Mouse (Mus musculus) ES-E14 (cell line): ENCODE data around the gene Adprhl1. TPM values are rescaled to one million over a fixed set of nuclear protein-coding genes. Genes with fewer than 3 reads are reported as not detected.

ENCODE experiments used
- DNase-seq: peaks from one replicate; pipeline ENCODE4 v3.0.0-alpha.2; 2013; ENCODE audit warnings: low read depth, low spot score
- H3K27ac ChIP-seq: 2 replicates; pipeline ENCODE4 v1.5.1; 2012; ENCODE audit warnings: low read depth, mild to moderate bottlenecking, low read length, moderate library complexity, mixed read lengths; ENCODE audit not compliant: poor library complexity, insufficient read depth, severe bottlenecking
- H3K36me3 ChIP-seq: 2 replicates; pipeline ENCODE4 v1.6.1; 2012; ENCODE audit warnings: mild to moderate bottlenecking, low read length, moderate library complexity, mixed read lengths; ENCODE audit not compliant: control insufficient read depth, poor library complexity, insufficient read depth, severe bottlenecking
- H3K4me1 ChIP-seq, 2 experiments: fragments of 150-350 bp in 1 of 2; sonication (generic) in 1 of 2; 2 replicates each; pipeline ENCODE4 v1.6.1; 2012; ENCODE audit warnings: low read length in 2 of 2, mild to moderate bottlenecking in 1 of 2, mixed read lengths in 1 of 2; ENCODE audit not compliant: control insufficient read depth in 2 of 2, insufficient read depth in 2 of 2, poor library complexity in 1 of 2
- H3K4me3 ChIP-seq, 2 experiments: fragments of 150-350 bp in 1 of 2; sonication (generic) in 1 of 2; 2 replicates each; pipeline ENCODE4 v1.5.1; 2012; ENCODE audit warnings: low read length in 2 of 2, low read depth in 1 of 2, mild to moderate bottlenecking in 1 of 2, mixed read lengths in 1 of 2; ENCODE audit not compliant: insufficient read depth in 1 of 2, poor library complexity in 1 of 2, severe bottlenecking in 1 of 2
- H3K9ac ChIP-seq: 2 replicates; pipeline ENCODE4 v1.6.1; 2012; ENCODE audit warnings: low read depth, mild to moderate bottlenecking, low read length, mixed read lengths; ENCODE audit not compliant: poor library complexity, insufficient read depth, severe bottlenecking
- H3K9me3 ChIP-seq: fragments of 150-350 bp; sonication (generic); 2 replicates; pipeline ENCODE4 v1.6.1; 2012; ENCODE audit warnings: low read depth, mild to moderate bottlenecking, low read length; ENCODE audit not compliant: control insufficient read depth, insufficient read depth
- CHD2 ChIP-seq: IDR thresholded peaks from 2 replicates; pipeline ENCODE4 v1.6.1; 2014; ENCODE audit warnings: mild to moderate bottlenecking, low read depth, low read length, inconsistent platforms
- HCFC1 ChIP-seq: IDR thresholded peaks from 2 replicates; pipeline ENCODE4 v1.6.1; 2012; ENCODE audit warnings: low read length, inconsistent platforms, borderline replicate concordance; ENCODE audit not compliant: insufficient read depth
- MAFK ChIP-seq: IDR thresholded peaks from 2 replicates; pipeline ENCODE4 v1.6.1; 2014; ENCODE audit warnings: mild to moderate bottlenecking, low read depth, low read length, inconsistent platforms; ENCODE audit not compliant: insufficient read depth
- ZC3H11A ChIP-seq: IDR thresholded peaks from 2 replicates; pipeline ENCODE4 v1.6.1; 2012; ENCODE audit warnings: low read depth, mild to moderate bottlenecking, inconsistent platforms, low read length, borderline replicate concordance
- ZNF384 ChIP-seq: IDR thresholded peaks from 2 replicates; pipeline ENCODE4 v1.6.1; 2012; ENCODE audit warnings: low read depth, low read length, inconsistent platforms
- in situ Hi-C, 2 experiments: fragments of 600-800 bp; cut with MboI; formaldehyde crosslinking; loops; one replicate each; pipeline ENCODE4 v1.15.1; 2025; ENCODE audit warnings: low sequenced_read_pairs in 2 of 2, inconsistent platforms in 1 of 2; ENCODE audit not compliant: unreplicated experiment in 2 of 2
- total RNA-seq: library from RNA; depleted of rRNA; stranded (reverse); fragments of 300-350 nt; gene quantifications from 2 replicates; pipeline ENCODE4 v1.2.3, GENCODE M21; 2012; rRNA removed

Gene Adprhl1
- 0.31 and 0.32 TPM in 2 replicates for total RNA-seq

DNA sequence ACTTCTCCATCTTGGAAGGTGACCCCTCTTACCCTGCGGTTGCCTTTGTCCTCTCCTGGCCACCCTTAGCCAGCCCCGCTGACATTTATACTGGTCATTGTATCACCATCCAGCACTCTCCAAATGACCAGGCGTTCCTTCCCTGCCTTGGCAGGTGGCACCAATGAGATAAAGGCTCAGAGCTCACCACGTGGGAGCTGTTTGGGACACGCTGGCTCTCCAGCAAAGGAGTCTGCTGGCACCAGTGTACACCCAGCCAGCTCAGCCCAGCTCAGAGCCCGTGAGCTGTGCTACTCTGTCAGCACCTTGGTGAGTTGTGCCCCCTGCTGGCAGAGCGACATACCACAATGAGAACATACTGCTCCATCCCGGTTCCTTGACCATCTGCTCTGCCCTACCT lies at the start of gene Adprhl1:
Gene Adprhl1, minus strand, starts transcription at position 144 of the 400 bp plus-strand sequence.
- H3K27ac ChIP-seq = no peak within 1 kb of the TSS
- TF ChIP-seq ZNF384 = no peak
- TF ChIP-seq CHD2 = no peak
- TF ChIP-seq ZC3H11A = peak; percentile 85
- no peak for TF ChIP-seq MAFK
- TF ChIP-seq HCFC1 = no peak
- H3K36me3 ChIP-seq = peaks cover 4% of the 10 kb centered on the region; the same call in 1 of the 2 replicates
- DNase-seq = peak; percentile 71
- in situ Hi-C loops = loop anchor here in 1 of 2 experiments (25.0 kb wide), 1 partner anchor 267 kb away; no protein-coding TSS in a partner anchor
- H3K4me3 ChIP-seq = no peak within 1 kb of the TSS
- H3K9ac ChIP-seq = no peak within 1 kb of the TSS
- peaks cover 0 to 5% of the 10 kb centered on the region in 2 experiments; a peak in 1 of 4 replicates for H3K4me1 ChIP-seq
- no peaks in the 10 kb centered on the region for H3K9me3 ChIP-seq

DNA sequence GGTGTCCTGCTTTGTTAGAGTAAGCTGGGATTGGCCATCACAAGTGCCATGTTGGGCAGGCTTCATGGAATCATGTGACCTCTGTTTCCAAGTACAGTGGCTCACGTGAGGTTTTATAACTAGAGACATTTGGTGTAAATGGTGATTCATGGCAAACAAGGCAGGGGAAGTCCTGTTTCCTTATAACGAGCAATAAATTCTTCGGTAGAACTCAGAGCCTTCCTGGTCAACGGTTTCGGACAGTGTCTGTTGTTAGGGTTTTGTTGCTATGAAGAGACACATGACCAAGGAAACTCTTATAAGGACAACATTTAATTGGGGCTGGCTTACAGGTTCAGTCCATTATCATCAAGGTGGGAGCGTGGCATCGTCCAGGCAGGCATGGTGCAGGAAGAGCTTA lies 47.1 kb upstream of the Adprhl1 start:
- peaks cover 4% of the 10 kb centered on the region; the same call in 1 of the 2 replicates for H3K36me3 ChIP-seq
- TF ChIP-seq ZC3H11A (no peak), MAFK (no peak), ZNF384 (no peak), CHD2 (no peak), HCFC1 (no peak)

DNA sequence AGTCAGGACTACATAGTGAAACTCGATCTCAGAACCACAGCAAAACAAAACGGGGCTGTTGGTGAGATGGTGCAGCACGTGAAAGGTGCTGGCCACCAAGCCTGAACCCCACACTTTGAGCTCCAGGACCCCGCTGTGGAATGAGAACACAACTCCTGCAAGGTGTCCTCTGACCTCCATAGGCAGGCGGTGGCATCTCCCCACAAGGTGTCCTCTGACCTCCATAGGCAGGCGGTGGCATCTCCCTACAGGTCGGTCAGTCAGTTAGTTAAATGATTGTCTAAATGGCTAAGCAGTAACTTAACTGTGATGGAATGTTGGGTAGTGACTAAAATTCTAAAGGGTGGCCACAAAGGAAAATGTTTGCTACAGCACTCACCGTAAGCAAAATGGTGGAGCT lies 45.6 kb upstream of the Adprhl1 start:
- no peak for TF ChIP-seq HCFC1
- no peak for TF ChIP-seq ZC3H11A
- no peak for TF ChIP-seq CHD2
- TF ChIP-seq MAFK = no peak
- no peak for TF ChIP-seq ZNF384
- in situ Hi-C loops = no loop called here
- Histone ChIP-seq H3K9ac (no peak overlapping the region), H3K27ac (no peak overlapping the region), H3K36me3 (peaks cover 10% of the 10 kb centered on the region), H3K4me3 (no peak overlapping the region), H3K4me1 (no peaks in the 10 kb centered on the region), H3K9me3 (no peaks in the 10 kb centered on the region)
- no peak for DNase-seq

More for the DNA sequence above, 47.1 kb upstream of the Adprhl1 start:
- Histone ChIP-seq H3K4me3 (no peak overlapping the region), H3K9ac (no peak overlapping the region), H3K9me3 (no peaks in the 10 kb centered on the region), H3K27ac (no peak overlapping the region), H3K4me1 (no peaks in the 10 kb centered on the region)
- DNase-seq = no peak
- in situ Hi-C loops = no loop called here

DNA sequence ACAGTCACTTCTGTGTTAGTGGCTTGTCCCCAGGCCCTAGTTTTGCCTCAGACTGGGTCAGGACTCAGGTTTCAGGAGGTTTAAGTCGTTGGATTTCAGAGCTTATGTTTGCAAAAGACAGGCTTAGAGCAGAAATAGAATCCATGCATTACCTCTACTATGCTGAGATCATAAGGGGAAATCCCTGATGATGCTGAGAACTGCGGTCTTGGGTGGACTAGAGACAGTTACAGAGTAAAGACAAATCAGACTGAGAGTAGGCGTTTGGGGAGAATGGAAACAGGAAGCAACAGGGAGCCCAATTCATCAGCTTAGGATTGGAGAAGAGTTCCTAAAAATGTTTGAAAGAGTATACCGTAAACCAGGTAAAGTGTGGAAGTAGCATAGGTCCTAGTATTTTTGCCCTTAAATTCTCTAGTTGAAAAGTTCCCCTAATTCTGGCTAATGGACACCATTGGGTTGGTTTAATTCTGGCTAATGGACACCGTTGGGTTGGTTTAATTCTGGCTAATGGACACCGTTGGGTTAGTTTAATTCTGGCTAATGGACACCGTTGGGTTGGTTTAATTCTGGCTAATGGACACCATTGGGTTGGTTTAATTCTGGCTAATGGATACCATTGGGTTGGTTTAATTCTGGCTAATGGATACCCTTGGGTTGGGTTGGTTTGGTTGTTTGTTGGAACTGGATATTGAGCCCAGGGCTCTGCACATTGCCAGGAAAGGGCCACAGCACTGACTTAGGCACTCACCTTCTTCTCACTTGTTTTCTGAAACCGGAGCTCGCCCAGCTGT lies 39.9 kb upstream of the Adprhl1 start:
- Histone ChIP-seq H3K4me3 (no peak overlapping the region), H3K4me1 (peaks cover 0 to 3% of the 10 kb centered on the region in 2 experiments; a peak in 1 of 4 replicates), H3K36me3 (peaks cover 10% of the 10 kb centered on the region), H3K27ac (no peak overlapping the region), H3K9ac (no peak overlapping the region), H3K9me3 (no peaks in the 10 kb centered on the region)
- no peak for DNase-seq
- TF ChIP-seq MAFK (no peak), ZC3H11A (no peak), HCFC1 (no peak), CHD2 (no peak), ZNF384 (no peak)
- in situ Hi-C loops = no loop called here
